Mouse (Mus musculus) midbrain, embryonic 10.5 days (tissue): Measurements from ENCODE around the gene Sstr2. TPM values are rescaled to one million over a fixed set of nuclear protein-coding genes. Genes with fewer than 3 reads are reported as not detected.

Source experiments
- DNase-seq: peaks from one replicate; pipeline ENCODE4 v3.0.0-alpha.2; 2017; ENCODE audit warnings: low spot score
- H3K27ac ChIP-seq: fragments of 300-500 bp; sonication (generic); replicated peaks from 2 replicates; pipeline ENCODE4 v1.5.1; 2016; ENCODE audit warnings: mild to moderate bottlenecking
- H3K27me3 ChIP-seq: fragments of 300-500 bp; sonication (generic); 2 replicates; pipeline ENCODE4 v1.6.1; 2016; ENCODE audit warnings: low read depth, mild to moderate bottlenecking; ENCODE audit not compliant: poor library complexity, severe bottlenecking
- H3K36me3 ChIP-seq: fragments of 300-500 bp; sonication (generic); 2 replicates; pipeline ENCODE4 v1.6.1; 2016; ENCODE audit warnings: mild to moderate bottlenecking, moderate library complexity
- H3K4me1 ChIP-seq: fragments of 300-500 bp; sonication (generic); 2 replicates; pipeline ENCODE4 v1.6.1; 2016
- H3K4me3 ChIP-seq: fragments of 300-500 bp; sonication (generic); 2 replicates; pipeline ENCODE4 v1.5.1; 2016; ENCODE audit warnings: mild to moderate bottlenecking, moderate library complexity
- H3K9me3 ChIP-seq: fragments of 300-500 bp; sonication (generic); replicated peaks from 2 replicates; pipeline ENCODE4 v1.6.1; 2016; ENCODE audit warnings: mild to moderate bottlenecking
- WGBS: fragments of 180-500 bp; shearing (Covaris S2); methylation state at CpG from one replicate; pipeline ENCODE4 v1.1.7; 2016; 5-methylcytosine and 5-hydroxymethylcytosine counted together
- polyA plus RNA-seq: library from polyadenylated mRNA; unstranded; fragments of >200 nt; fragmentation: Nextera tagmentation; extraction: Ambion mirVana; gene quantifications from 2 replicates; pipeline ENCODE4 v1.2.1, GENCODE M21; 2016

The Sstr2 gene
- polyA plus RNA-seq, 1 experiment from 2014 or later: 5.3 TPM

DNA sequence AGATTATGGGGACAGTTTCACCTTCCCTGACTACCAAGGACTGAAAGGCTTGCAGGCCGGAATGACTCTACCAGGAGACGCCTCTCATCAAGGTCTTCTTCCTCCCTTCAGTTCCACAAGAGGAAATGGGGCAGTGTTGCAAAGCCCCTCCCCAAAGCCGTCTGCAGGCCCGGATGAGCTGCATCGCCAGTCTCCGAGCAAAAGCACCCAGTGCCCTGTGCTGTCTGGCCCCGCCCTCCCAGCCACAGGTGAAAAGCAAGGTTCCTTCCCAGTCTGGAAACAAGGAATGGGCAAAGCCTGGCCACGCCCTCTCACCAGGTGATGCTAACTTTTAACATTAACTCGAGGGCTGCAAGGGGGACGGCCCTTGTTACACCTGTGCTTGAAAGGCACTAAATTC lies 47.5 kb downstream of the Sstr2 start:
- H3K9me3 ChIP-seq: no peaks in the 10 kb centered on the region
- H3K27ac ChIP-seq: no peak overlapping the region
- H3K4me1 ChIP-seq: peaks cover 15% of the 10 kb centered on the region
- no peaks in the 10 kb centered on the region for H3K27me3 ChIP-seq
- H3K36me3 ChIP-seq: peaks cover 86% of the 10 kb centered on the region
- no peak for DNase-seq
- 69% methylated on average over 10 of the region's 10 CpGs for WGBS
- no peak overlapping the region for H3K4me3 ChIP-seq

DNA sequence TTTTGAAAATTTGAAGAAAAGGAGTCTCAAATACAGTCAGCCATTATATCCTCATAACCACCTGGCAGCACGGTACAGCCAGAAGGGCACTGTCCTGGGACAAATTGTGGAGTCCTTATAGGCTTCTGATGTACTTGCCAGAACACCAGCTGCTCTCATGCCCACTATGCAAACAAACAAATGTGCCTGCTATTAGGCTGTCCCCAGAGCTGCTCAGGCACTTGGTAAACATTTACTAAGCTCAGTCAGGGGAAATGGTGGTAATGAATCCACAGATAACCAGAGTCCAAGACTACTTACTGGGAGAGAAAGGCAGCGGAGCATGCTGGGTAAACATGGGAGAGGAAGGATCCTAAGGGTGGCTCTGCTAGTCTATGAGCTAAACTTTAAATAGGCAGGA lies 48.0 kb downstream of the Sstr2 start:
- 92% methylated on average over 2 of the region's 2 CpGs for WGBS
- no peak for DNase-seq
- H3K27me3 ChIP-seq: no peaks in the 10 kb centered on the region

DNA sequence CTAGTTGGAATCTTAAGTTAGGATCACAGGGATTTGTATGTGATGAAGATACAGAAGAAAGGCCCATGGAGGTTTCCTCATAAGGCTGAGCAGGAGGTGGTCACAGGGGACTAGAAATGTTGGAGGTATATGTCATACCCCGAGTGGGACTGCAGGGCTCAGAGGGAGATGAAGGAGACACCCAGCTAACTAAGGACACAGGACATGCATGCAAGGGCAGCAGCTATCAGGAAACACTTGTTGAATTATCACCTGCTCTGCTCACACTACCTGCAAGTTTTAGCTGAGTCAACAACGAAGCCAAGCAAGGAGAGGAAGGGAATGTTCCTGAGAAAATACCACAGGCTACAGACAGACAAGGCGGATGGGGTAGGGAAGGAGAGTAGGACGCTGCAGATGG lies 48.6 kb downstream of the Sstr2 start:
- DNase-seq: no peak
- no peak overlapping the region for H3K4me3 ChIP-seq
- peaks cover 15% of the 10 kb centered on the region for H3K4me1 ChIP-seq
- no peaks in the 10 kb centered on the region for H3K27me3 ChIP-seq
- no peak overlapping the region for H3K27ac ChIP-seq
- H3K36me3 ChIP-seq: peaks cover 86% of the 10 kb centered on the region
- 89% methylated on average over 4 of the region's 4 CpGs for WGBS
- H3K9me3 ChIP-seq: no peaks in the 10 kb centered on the region

More for the DNA sequence above, 48.0 kb downstream of the Sstr2 start:
- peaks cover 86% of the 10 kb centered on the region for H3K36me3 ChIP-seq
- no peak overlapping the region for H3K27ac ChIP-seq
- H3K9me3 ChIP-seq: no peaks in the 10 kb centered on the region
- peaks cover 15% of the 10 kb centered on the region for H3K4me1 ChIP-seq
- H3K4me3 ChIP-seq: no peak overlapping the region

DNA sequence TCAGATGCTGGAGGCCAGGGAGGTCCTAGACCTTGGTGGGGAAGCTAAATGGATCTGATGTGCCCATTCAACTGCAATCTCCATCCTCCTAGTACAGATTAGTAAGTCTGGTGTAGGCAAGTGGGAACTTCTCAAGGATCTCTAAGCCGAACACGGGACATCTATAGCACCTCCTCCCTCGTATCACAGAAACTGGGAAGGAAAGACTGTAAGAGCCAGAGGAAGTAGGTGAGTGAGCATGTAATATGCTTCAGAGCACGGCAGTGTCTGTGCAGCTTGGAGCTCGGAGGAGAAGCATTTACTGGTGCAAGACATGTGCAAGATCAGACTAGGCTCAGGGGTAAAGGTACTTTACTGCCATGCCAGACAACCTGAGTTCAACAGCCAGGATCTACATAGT lies 49.7 kb downstream of the Sstr2 start:
- H3K4me3 ChIP-seq: no peak overlapping the region
- peaks cover 15% of the 10 kb centered on the region for H3K4me1 ChIP-seq
- no peak overlapping the region for H3K27ac ChIP-seq
- no peak for DNase-seq
- 95% methylated on average over 5 of the region's 5 CpGs for WGBS
- no peaks in the 10 kb centered on the region for H3K27me3 ChIP-seq
- no peaks in the 10 kb centered on the region for H3K9me3 ChIP-seq
- peaks cover 86% of the 10 kb centered on the region for H3K36me3 ChIP-seq

DNA sequence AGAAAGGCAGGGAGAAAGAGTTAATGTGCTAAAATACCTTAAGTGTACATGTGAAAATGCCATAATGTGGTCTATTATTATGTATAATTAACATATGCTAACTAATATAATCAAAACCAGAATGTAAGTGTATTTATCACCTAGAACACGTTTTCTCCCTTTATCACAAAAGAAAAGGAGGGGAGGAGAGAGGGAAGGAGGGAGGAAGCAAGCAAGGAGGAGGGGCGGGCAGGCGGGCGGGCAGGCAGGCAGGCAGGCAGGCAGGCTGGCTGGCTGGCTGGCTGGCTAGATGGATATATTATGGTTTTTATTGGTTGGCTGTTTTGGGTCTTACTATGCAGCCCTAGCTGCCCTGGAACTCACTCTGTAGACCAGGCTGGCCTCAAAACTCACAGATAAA lies 50.6 kb downstream of the Sstr2 start:
- H3K36me3 ChIP-seq: peaks cover 87% of the 10 kb centered on the region
- no peak for DNase-seq
- 89% methylated on average over 4 of the region's 4 CpGs for WGBS

DNA sequence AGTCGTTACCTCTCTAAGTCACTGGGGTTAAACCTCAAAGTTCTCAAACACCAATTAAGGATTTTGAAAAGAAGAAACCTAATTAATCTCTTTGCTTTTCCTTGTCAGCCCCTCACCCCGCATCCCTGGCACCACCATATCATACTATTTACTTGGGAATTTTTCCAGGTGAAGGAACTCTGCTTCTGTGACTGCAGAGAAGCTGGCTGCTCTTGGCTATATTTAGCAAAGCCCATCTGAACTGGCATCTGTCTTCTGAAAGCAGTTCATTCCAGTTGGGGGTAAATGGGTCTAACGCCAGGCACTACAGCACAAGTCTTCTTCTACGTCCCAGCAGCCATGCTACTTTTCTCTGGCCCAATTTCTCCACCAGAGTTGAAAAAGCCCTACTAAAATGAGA lies 54.5 kb downstream of the Sstr2 start:
- no peak overlapping the region for H3K4me3 ChIP-seq
- peaks cover 91% of the 10 kb centered on the region for H3K36me3 ChIP-seq
- DNase-seq: no peak
- H3K27ac ChIP-seq: no peak overlapping the region
- H3K27me3 ChIP-seq: no peaks in the 10 kb centered on the region
- H3K4me1 ChIP-seq: no peaks in the 10 kb centered on the region
- WGBS: 97% methylated on average over 4 of the region's 4 CpGs
- no peaks in the 10 kb centered on the region for H3K9me3 ChIP-seq

More for the DNA sequence above, 50.6 kb downstream of the Sstr2 start:
- no peaks in the 10 kb centered on the region for H3K9me3 ChIP-seq
- peaks cover 15% of the 10 kb centered on the region for H3K4me1 ChIP-seq
- H3K4me3 ChIP-seq: no peak overlapping the region
- H3K27ac ChIP-seq: no peak overlapping the region
- no peaks in the 10 kb centered on the region for H3K27me3 ChIP-seq

DNA sequence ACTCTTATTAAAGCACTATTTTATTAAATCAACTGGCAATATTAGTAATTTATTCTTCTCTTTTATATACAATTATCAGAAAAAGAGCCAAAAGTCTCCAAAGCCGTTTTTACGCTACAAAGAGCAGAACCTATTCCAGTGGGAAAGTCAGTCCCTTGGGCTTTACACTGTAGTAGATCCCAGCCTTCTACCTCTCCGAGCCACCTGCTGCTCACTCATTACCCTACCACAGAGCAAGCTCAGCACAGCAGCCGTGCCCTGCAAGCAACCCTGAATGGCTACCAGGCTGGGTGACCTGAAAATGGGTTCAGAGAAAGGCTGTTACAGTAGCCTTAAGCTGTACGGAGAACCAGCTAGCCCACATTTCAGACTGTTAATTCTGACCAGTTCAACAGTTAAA lies 55.5 kb downstream of the Sstr2 start:
- H3K36me3 ChIP-seq: peaks cover 81% of the 10 kb centered on the region
- no peaks in the 10 kb centered on the region for H3K27me3 ChIP-seq
- H3K4me1 ChIP-seq: no peaks in the 10 kb centered on the region
- 94% methylated on average over 5 of the region's 5 CpGs for WGBS
- no peak overlapping the region for H3K27ac ChIP-seq
- DNase-seq: no peak
- H3K9me3 ChIP-seq: no peaks in the 10 kb centered on the region
- H3K4me3 ChIP-seq: no peak overlapping the region

Other genes with a start within 250 kb of the Sstr2 start
- 23.1 and 29.9 TPM in 2 replicates for gene Cog1, start 29.8 kb downstream of the Sstr2 start, polyA plus RNA-seq
- gene Slc39a11, start 30.7 kb downstream of the Sstr2 start, polyA plus RNA-seq: 20.4 and 20.7 TPM in 2 replicates
- gene Fam104a, start 64.8 kb downstream of the Sstr2 start, polyA plus RNA-seq: 60.5 and 60.9 TPM in 2 replicates
- 25.0 and 26.4 TPM in 2 replicates for gene D11Wsu47e, start 65.1 kb downstream of the Sstr2 start, polyA plus RNA-seq
- gene Cpsf4l, start 90.7 kb downstream of the Sstr2 start, polyA plus RNA-seq: 0.37 and 0.51 TPM in 2 replicates
- gene Cdc42ep4, start 132.5 kb downstream of the Sstr2 start, polyA plus RNA-seq: 91.4 and 105 TPM in 2 replicates